Mouse (Mus musculus): ENCODE measurements around the gene Gsdma3. TPM values are rescaled to one million over a fixed set of nuclear protein-coding genes. Genes with fewer than 3 reads are reported as not detected.

The Gsdma3 gene
- not detected in 2 replicates for polyA plus RNA-seq (2015; fragmentation: Nextera tagmentation; extraction: Ambion mirVana)

GRCm38 (mm10) chr11:98625611-98626410 lies at the start of gene Gsdma3, which contains the start of gene Gm12355:
Gene Gsdma3, plus strand, starts transcription at chr11:98626360.
Gene Gm12355, minus strand, starts transcription at chr11:98625661.
- Histone ChIP-seq H3K36me3 (ENCODE audit: control insufficient read depth, insufficient read depth, low read length) (no peaks in the 10 kb centered on the region), H3K4me2 (ENCODE audit: low read depth, low read length) (no peak within 1 kb of the TSS), H3K4me3 (ENCODE audit: low read length) (no peak within 1 kb of the TSS), H3K9me3 (ENCODE audit: control insufficient read depth, low read length) (no peaks in the 10 kb centered on the region), H3K9ac (ENCODE audit: low read length) (no peak within 1 kb of the TSS), H3K27ac (ENCODE audit: low read length) (no peak within 1 kb of the TSS), H3K4me1 (replicated peaks; ENCODE audit: control insufficient read depth, insufficient read depth, low read length) (no peaks in the 10 kb centered on the region), H3K27me3 (ENCODE audit: control insufficient read depth, insufficient read depth, low read depth, low read length) (no peaks in the 10 kb centered on the region)
- WGBS, result 84% methylated on average over 10 of the region's 10 CpGs
- ATAC-seq (ENCODE audit: low read depth), result no peak

DNA sequence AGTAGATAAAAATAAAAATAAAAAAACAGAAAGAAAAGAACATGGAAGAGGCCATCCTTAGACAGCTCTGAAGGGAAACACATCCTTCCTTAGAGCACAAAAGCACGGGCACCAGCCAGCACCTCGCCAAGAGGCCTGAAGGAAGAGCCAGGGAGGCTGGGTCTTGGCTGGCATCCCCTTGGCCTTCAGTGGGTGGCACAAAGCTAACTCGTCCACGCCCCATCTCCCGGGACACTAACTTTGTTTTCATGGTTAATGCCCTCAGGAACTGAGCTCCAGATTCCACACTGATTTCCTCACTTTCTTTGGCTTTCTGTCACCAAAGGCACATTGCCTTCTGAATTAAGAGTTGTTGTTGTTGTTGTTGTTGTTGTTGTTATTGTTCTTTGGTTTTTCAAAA lies 48.4 kb upstream of the Gsdma3 start:
- ATAC-seq (ENCODE audit: low read depth), result no peak
- Histone ChIP-seq H3K9ac (ENCODE audit: low read length) (no peak overlapping the region), H3K27me3 (ENCODE audit: control insufficient read depth, insufficient read depth, low read depth, low read length) (no peaks in the 10 kb centered on the region), H3K27ac (ENCODE audit: low read length) (no peak overlapping the region), H3K4me1 (replicated peaks; ENCODE audit: control insufficient read depth, insufficient read depth, low read length) (no peaks in the 10 kb centered on the region), H3K4me3 (ENCODE audit: low read length) (no peak overlapping the region), H3K4me2 (ENCODE audit: low read depth, low read length) (no peak overlapping the region), H3K9me3 (ENCODE audit: control insufficient read depth, low read length) (no peaks in the 10 kb centered on the region), H3K36me3 (ENCODE audit: control insufficient read depth, insufficient read depth, low read length) (no peaks in the 10 kb centered on the region)
- 84% methylated on average over 5 of the region's 5 CpGs for WGBS

- ATAC-seq (ENCODE audit: low read depth), result no peak
- no peak overlapping the region for H3K27ac ChIP-seq (ENCODE audit: low read length)
- peaks cover 3% of the 10 kb centered on the region for H3K4me1 ChIP-seq (replicated peaks; ENCODE audit: control insufficient read depth, insufficient read depth, low read length)
- no peak overlapping the region for H3K9ac ChIP-seq (ENCODE audit: low read length)
- no peaks in the 10 kb centered on the region for H3K27me3 ChIP-seq (ENCODE audit: control insufficient read depth, insufficient read depth, low read depth, low read length)
- 51% methylated on average over 16 of the region's 16 CpGs for WGBS
- H3K4me2 ChIP-seq (ENCODE audit: low read depth, low read length), result no peak overlapping the region
- H3K4me3 ChIP-seq (ENCODE audit: low read length), result no peak overlapping the region
- no peaks in the 10 kb centered on the region for H3K9me3 ChIP-seq (ENCODE audit: control insufficient read depth, low read length)
- no peaks in the 10 kb centered on the region for H3K36me3 ChIP-seq (ENCODE audit: control insufficient read depth, insufficient read depth, low read length)
These were observed 45.6 kb upstream of the Gsdma3 start for GRCm38 (mm10) chr11:98580301-98581121.

DNA sequence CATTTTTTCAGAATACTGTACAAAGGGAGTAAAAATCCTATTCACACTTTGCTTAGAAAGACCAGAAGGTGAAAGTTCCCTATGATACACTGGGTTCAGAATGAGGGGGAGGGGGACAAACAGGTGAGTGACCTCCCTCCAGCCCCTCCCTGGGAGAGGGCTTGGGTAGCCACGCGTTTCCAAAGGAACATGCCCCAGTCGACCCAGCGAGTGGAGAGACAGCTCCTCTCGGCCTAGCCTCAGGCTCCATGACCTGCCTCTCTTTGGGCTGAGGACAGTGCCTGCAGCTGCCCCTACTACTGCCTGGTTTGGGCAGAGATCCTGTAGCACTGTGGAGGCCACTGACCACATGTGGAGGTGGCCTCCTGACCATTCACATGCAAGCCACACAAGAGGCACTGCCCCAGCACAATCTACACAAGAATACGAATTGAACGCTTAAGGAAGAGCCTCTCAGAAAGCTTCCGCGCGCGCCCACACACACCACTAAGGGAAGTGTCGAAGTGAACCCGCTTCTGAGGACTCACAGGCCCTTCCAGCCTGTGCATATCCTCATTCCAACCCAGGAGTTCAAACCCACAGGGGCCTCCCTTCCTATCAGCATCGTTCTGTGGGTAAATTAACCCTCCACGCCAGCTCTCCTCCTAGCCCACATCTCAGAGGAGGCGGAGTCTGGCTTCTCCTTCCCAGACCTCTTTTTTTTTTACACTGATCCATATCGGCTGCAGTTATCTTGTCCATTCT lies 44.7 kb upstream of the Gsdma3 start:
- no peaks in the 10 kb centered on the region for H3K36me3 ChIP-seq (ENCODE audit: control insufficient read depth, insufficient read depth, low read length)
- no peak overlapping the region for H3K4me2 ChIP-seq (ENCODE audit: low read depth, low read length)
- 72% methylated on average over 17 of the region's 17 CpGs for WGBS
- H3K4me1 ChIP-seq (replicated peaks; ENCODE audit: control insufficient read depth, insufficient read depth, low read length), result peaks cover 12% of the 10 kb centered on the region
- no peak for ATAC-seq (ENCODE audit: low read depth)
- no peak overlapping the region for H3K4me3 ChIP-seq (ENCODE audit: low read length)
- H3K9me3 ChIP-seq (ENCODE audit: control insufficient read depth, low read length), result no peaks in the 10 kb centered on the region
- H3K27me3 ChIP-seq (ENCODE audit: control insufficient read depth, insufficient read depth, low read depth, low read length), result no peaks in the 10 kb centered on the region
- no peak overlapping the region for H3K27ac ChIP-seq (ENCODE audit: low read length)
- no peak overlapping the region for H3K9ac ChIP-seq (ENCODE audit: low read length)

GRCm38 (mm10) chr11:98582030-98582388 lies 44.2 kb upstream of the Gsdma3 start:
- peaks cover 12% of the 10 kb centered on the region for H3K4me1 ChIP-seq (replicated peaks; ENCODE audit: control insufficient read depth, insufficient read depth, low read length)
- H3K36me3 ChIP-seq (ENCODE audit: control insufficient read depth, insufficient read depth, low read length), result no peaks in the 10 kb centered on the region
- H3K9me3 ChIP-seq (ENCODE audit: control insufficient read depth, low read length), result no peaks in the 10 kb centered on the region
- H3K9ac ChIP-seq (ENCODE audit: low read length), result no peak overlapping the region
- 84% methylated on average over 8 of the region's 8 CpGs for WGBS
- no peak overlapping the region for H3K27ac ChIP-seq (ENCODE audit: low read length)
- H3K27me3 ChIP-seq (ENCODE audit: control insufficient read depth, insufficient read depth, low read depth, low read length), result no peaks in the 10 kb centered on the region
- H3K4me2 ChIP-seq (ENCODE audit: low read depth, low read length), result no peak overlapping the region
- H3K4me3 ChIP-seq (ENCODE audit: low read length), result no peak overlapping the region
- no peak for ATAC-seq (ENCODE audit: low read depth)

DNA sequence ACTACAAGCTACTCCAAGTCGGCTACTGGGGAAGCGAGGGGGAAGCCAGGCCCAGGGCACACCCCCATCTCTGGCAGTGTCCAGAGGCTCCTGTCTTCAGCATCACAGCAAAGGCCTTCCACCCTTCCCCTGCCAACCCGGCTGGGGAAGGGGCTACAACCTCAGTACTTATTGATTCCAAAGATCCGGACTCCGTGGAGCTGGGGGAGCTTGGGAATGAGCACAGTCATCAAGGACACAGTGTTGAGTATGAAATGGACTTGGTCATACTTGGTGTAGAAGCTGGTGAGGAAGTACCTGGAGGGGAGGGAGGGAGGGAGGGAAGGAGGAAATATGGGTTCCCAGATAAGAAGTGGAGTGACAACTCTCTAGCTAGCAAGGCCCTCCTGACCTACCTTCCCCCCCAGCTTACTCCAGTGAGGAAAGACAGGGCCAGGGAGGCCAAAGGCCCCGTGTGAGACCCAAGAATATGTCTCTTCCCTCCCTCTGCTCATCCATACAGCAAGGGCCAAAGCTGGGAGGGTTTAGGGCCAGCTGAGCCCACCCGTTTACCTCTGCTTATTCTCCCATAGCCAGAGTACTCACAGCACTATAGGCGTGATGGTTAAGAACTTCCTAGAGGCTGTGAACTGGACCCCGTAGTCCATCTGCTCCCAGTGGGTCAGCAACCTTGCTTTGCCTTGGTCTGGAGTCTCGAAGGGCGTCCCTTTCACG lies 43.5 kb upstream of the Gsdma3 start:
- WGBS, result 84% methylated on average over 12 of the region's 12 CpGs
- H3K4me1 ChIP-seq (replicated peaks; ENCODE audit: control insufficient read depth, insufficient read depth, low read length), result peaks cover 18% of the 10 kb centered on the region
- H3K4me3 ChIP-seq (ENCODE audit: low read length), result no peak overlapping the region
- H3K4me2 ChIP-seq (ENCODE audit: low read depth, low read length), result no peak overlapping the region
- no peak overlapping the region for H3K27ac ChIP-seq (ENCODE audit: low read length)
- H3K27me3 ChIP-seq (ENCODE audit: control insufficient read depth, insufficient read depth, low read depth, low read length), result no peaks in the 10 kb centered on the region
- H3K9ac ChIP-seq (ENCODE audit: low read length), result no peak overlapping the region
- H3K36me3 ChIP-seq (ENCODE audit: control insufficient read depth, insufficient read depth, low read length), result no peaks in the 10 kb centered on the region
- no peaks in the 10 kb centered on the region for H3K9me3 ChIP-seq (ENCODE audit: control insufficient read depth, low read length)
- no peak for ATAC-seq (ENCODE audit: low read depth)

GRCm38 (mm10) chr11:98583265-98583552 lies 43.0 kb upstream of the Gsdma3 start:
- no peaks in the 10 kb centered on the region for H3K27me3 ChIP-seq (ENCODE audit: control insufficient read depth, insufficient read depth, low read depth, low read length)
- ATAC-seq (ENCODE audit: low read depth), result no peak
- no peaks in the 10 kb centered on the region for H3K9me3 ChIP-seq (ENCODE audit: control insufficient read depth, low read length)
- H3K4me1 ChIP-seq (replicated peaks; ENCODE audit: control insufficient read depth, insufficient read depth, low read length), result peaks cover 23% of the 10 kb centered on the region
- H3K9ac ChIP-seq (ENCODE audit: low read length), result no peak overlapping the region
- H3K4me3 ChIP-seq (ENCODE audit: low read length), result no peak overlapping the region
- H3K4me2 ChIP-seq (ENCODE audit: low read depth, low read length), result no peak overlapping the region
- 91% methylated on average over 3 of the region's 3 CpGs for WGBS
- H3K36me3 ChIP-seq (ENCODE audit: control insufficient read depth, insufficient read depth, low read length), result no peaks in the 10 kb centered on the region
- H3K27ac ChIP-seq (ENCODE audit: low read length), result no peak overlapping the region

- no peak overlapping the region for H3K4me2 ChIP-seq (ENCODE audit: low read depth, low read length)
These were observed 42.6 kb upstream of the Gsdma3 start for GRCm38 (mm10) chr11:98583571-98583970.

More at GRCm38 (mm10) chr11:98583571-98583970, 42.6 kb upstream of the Gsdma3 start:
- WGBS, result 24% methylated on average over 3 of the region's 3 CpGs
- H3K9me3 ChIP-seq (ENCODE audit: control insufficient read depth, low read length), result no peaks in the 10 kb centered on the region
- H3K4me3 ChIP-seq (ENCODE audit: low read length), result no peak overlapping the region
- H3K36me3 ChIP-seq (ENCODE audit: control insufficient read depth, insufficient read depth, low read length), result no peaks in the 10 kb centered on the region
- peaks cover 26% of the 10 kb centered on the region for H3K4me1 ChIP-seq (replicated peaks; ENCODE audit: control insufficient read depth, insufficient read depth, low read length)
- no peak for ATAC-seq (ENCODE audit: low read depth)
- no peaks in the 10 kb centered on the region for H3K27me3 ChIP-seq (ENCODE audit: control insufficient read depth, insufficient read depth, low read depth, low read length)
- no peak overlapping the region for H3K9ac ChIP-seq (ENCODE audit: low read length)
- no peak overlapping the region for H3K27ac ChIP-seq (ENCODE audit: low read length)
